Mouse (Mus musculus) heart, embryonic 16.5 days (tissue): ENCODE measurements at regions not wholly inside any gene's neighbourhood (a gene's known extent, or its start where the extent isn't known, plus 50 kb on each side); places are given as distances from the start of the nearest gene placed in this dataset.

Source experiments
- ATAC-seq: fragments of 200-750 bp; cut with Nextera tagmentation; replicated peaks from 2 replicates; pipeline ENCODE4 v1.8.0; 2017; ENCODE audit warnings: moderate number of reproducible peaks; ENCODE audit not compliant: insufficient read depth, low FRiP score; ENCODE audit errors: extremely low read depth
- H3K27ac ChIP-seq: fragments of 300-500 bp; sonication (generic); 2 replicates; pipeline ENCODE4 v1.5.1; 2014; ENCODE audit warnings: mild to moderate bottlenecking, low read length, control low read depth, moderate library complexity
- H3K27me3 ChIP-seq: fragments of 300-500 bp; sonication (generic); 2 replicates; pipeline ENCODE4 v1.6.1; 2014; ENCODE audit warnings: low read length, mixed read lengths; ENCODE audit not compliant: control insufficient read depth, insufficient read depth
- H3K36me3 ChIP-seq: fragments of 300-500 bp; sonication (generic); 2 replicates; pipeline ENCODE4 v1.6.1; 2014; ENCODE audit not compliant: control insufficient read depth, insufficient read depth
- H3K4me1 ChIP-seq: fragments of 300-500 bp; sonication (generic); 2 replicates; pipeline ENCODE4 v1.6.1; 2014; ENCODE audit warnings: low read length, mixed read lengths; ENCODE audit not compliant: control insufficient read depth, insufficient read depth
- H3K4me2 ChIP-seq: fragments of 300-500 bp; sonication (generic); 2 replicates; pipeline ENCODE4 v1.6.1; 2014; ENCODE audit warnings: low read depth, mild to moderate bottlenecking, control low read depth, low read length
- H3K4me3 ChIP-seq: fragments of 300-500 bp; sonication (generic); 2 replicates; pipeline ENCODE4 v1.5.1; 2014; ENCODE audit warnings: mild to moderate bottlenecking, control low read depth, low read length
- H3K9ac ChIP-seq: fragments of 300-500 bp; sonication (generic); 2 replicates; pipeline ENCODE4 v1.6.1; 2014; ENCODE audit warnings: low read length, control low read depth
- H3K9me3 ChIP-seq: fragments of 300-500 bp; sonication (generic); replicated peaks from 2 replicates; pipeline ENCODE4 v1.6.1; 2016; ENCODE audit warnings: low read length; ENCODE audit not compliant: control insufficient read depth
- WGBS: fragments of 180-500 bp; shearing (Covaris S2); extraction: QIAGEN DNeasy Blood & Tissue Kit; methylation state at CpG from one replicate; pipeline ENCODE4 v1.1.7; 2014; 5-methylcytosine and 5-hydroxymethylcytosine counted together

DNA sequence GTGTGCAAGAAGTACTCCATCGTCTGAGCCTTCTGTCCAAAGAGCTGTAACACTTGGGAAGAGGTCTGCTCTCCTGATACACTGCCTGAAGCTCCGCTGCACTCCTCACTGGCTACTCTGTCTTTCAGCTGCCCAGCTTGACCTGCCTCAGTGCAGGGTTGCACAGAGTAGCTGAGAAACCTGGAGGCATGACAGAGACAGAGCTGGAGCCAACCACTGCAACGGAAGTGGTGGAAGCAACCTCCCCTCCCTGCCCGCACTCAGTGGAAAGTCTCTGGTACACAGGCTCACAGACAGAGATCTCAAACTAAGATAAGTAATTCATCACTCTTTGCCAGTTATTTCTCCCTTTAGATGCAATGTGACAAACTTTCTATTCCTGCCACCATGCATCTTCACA lies 1638.4 kb downstream of the Kcnt2 start:
- H3K36me3 ChIP-seq = no peaks in the 10 kb centered on the region
- peak; percentile 60 for ATAC-seq
- no peak overlapping the region for H3K4me2 ChIP-seq
- H3K9me3 ChIP-seq = no peaks in the 10 kb centered on the region
- H3K27me3 ChIP-seq = no peaks in the 10 kb centered on the region
- H3K9ac ChIP-seq = no peak overlapping the region
- no peak overlapping the region for H3K4me3 ChIP-seq
- WGBS = 70% methylated on average over 4 of the region's 4 CpGs
- no peaks in the 10 kb centered on the region for H3K4me1 ChIP-seq
- H3K27ac ChIP-seq = no peak overlapping the region

DNA sequence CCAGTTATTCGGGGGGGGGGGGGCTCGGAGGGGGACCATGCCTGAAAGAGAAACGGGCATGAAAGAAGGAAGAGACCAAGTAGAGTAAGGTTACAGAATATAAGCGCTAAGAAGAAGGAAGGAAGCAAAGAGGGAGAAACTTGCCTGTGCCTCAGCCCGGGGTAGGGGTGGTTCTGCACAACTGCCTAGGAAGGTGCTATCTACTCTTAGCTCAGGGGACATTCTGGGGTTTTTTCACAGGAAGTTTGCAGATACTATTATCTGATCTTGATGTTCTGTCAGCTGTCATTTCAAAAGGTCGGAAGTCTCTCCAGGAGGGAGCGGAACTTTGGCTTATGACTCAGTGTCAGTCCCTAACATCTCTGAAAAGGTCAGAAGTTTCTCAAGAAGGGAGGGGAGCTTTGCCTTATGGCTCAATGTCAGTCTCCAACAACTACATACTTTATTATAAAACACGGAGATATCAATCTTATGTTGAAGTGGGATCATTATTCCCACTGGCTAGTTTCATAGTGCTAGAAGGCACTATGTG lies 1652.0 kb downstream of the Kcnt2 start:
- H3K27ac ChIP-seq = no peak overlapping the region
- no peaks in the 10 kb centered on the region for H3K27me3 ChIP-seq
- H3K4me2 ChIP-seq = no peak overlapping the region
- no peak for ATAC-seq
- H3K4me3 ChIP-seq = no peak overlapping the region
- H3K4me1 ChIP-seq = no peaks in the 10 kb centered on the region
- H3K9me3 ChIP-seq = no peaks in the 10 kb centered on the region
- no peaks in the 10 kb centered on the region for H3K36me3 ChIP-seq
- H3K9ac ChIP-seq = no peak overlapping the region
- WGBS = 68% methylated on average over 8 of the region's 8 CpGs

DNA sequence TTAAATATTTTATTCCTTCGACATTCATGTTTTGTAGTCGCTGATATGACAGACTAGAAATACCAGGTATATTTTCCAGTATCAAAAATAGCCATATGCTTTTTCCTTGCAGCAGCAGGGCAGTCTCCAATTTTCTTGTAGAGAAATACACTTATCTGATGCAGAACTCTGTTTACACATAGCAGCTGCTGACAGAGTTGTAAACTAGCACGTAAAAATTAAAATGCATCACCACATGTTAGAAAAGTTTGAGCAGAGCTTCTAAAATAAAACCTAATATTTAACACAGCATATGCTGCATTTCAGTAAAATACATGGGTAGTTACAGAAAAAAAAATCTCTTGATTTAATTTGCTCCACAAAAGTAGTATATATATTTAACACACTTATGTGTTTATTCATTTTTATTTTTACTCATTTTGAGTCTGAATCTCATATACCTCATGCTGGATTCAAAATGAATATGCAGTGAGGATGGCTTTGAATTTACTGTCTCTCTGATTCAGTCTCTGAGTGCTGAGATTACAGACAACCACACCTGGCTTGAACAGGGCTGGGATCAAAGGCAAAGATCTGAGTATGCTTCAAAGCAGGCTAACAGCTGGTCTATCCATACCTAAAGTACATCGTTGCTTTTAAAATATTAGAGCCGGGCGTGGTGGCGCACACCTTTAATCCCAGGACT lies 1665.9 kb downstream of the Kcnt2 start:
- H3K36me3 ChIP-seq = no peaks in the 10 kb centered on the region
- ATAC-seq = no peak
- no peaks in the 10 kb centered on the region for H3K27me3 ChIP-seq
- H3K27ac ChIP-seq = no peak overlapping the region
- H3K4me3 ChIP-seq = no peak overlapping the region
- peaks cover 3% of the 10 kb centered on the region; the same call in 1 of the 2 replicates for H3K9me3 ChIP-seq
- no peaks in the 10 kb centered on the region for H3K4me1 ChIP-seq
- 83% methylated on average over 7 of the region's 7 CpGs for WGBS
- H3K9ac ChIP-seq = no peak overlapping the region
- no peak overlapping the region for H3K4me2 ChIP-seq

DNA sequence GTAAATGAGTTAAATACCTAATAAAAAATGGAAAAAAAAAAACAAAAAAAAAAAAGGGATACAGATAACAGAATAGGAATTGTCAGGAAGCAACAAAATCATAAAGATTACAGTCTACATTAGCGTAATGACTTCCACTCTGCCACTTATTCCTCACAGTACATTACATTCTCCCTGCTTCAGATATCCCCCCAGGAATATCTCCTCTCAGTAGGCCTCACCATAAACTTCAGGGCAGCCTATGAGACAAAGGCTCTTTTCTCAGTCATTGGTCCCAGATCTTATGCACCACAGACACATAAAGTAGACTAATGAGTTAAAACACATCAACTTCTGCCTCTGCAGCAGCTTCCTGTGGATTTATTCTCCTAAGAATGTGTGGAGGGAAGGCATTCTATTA lies 1680.2 kb downstream of the Kcnt2 start:
- ATAC-seq = no peak
- no peaks in the 10 kb centered on the region for H3K27me3 ChIP-seq
- H3K4me1 ChIP-seq = no peaks in the 10 kb centered on the region
- H3K4me2 ChIP-seq = no peak overlapping the region
- H3K36me3 ChIP-seq = no peaks in the 10 kb centered on the region
- no peaks in the 10 kb centered on the region for H3K9me3 ChIP-seq
- WGBS = 76% methylated on average over 1 of the region's 1 CpGs
- H3K9ac ChIP-seq = no peak overlapping the region
- H3K27ac ChIP-seq = no peak overlapping the region
- H3K4me3 ChIP-seq = no peak overlapping the region

DNA sequence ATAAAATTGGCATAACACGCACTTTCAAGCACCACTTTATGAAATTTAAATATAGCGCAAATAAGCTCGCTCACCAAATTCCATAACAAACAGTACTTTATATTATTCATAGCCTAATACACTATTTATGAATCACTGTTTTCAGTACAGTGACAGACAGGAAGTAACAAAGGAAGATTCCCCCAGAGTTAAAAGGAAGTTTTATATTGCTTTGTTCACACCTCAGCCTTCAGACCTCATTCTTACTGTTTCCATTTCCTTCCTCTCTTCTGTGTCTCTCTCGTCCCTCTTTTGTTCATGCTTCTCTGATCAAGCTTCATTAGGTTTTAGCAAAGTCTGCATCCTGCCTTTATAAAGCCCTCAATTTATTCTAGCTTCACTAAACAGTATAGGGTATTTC lies 1680.8 kb downstream of the Kcnt2 start:
- no peak overlapping the region for H3K27ac ChIP-seq
- ATAC-seq = no peak
- H3K36me3 ChIP-seq = no peaks in the 10 kb centered on the region
- 73% methylated on average over 4 of the region's 4 CpGs for WGBS
- no peak overlapping the region for H3K4me2 ChIP-seq
- no peaks in the 10 kb centered on the region for H3K9me3 ChIP-seq
- H3K4me1 ChIP-seq = no peaks in the 10 kb centered on the region
- no peaks in the 10 kb centered on the region for H3K27me3 ChIP-seq
- H3K9ac ChIP-seq = no peak overlapping the region
- no peak overlapping the region for H3K4me3 ChIP-seq

DNA sequence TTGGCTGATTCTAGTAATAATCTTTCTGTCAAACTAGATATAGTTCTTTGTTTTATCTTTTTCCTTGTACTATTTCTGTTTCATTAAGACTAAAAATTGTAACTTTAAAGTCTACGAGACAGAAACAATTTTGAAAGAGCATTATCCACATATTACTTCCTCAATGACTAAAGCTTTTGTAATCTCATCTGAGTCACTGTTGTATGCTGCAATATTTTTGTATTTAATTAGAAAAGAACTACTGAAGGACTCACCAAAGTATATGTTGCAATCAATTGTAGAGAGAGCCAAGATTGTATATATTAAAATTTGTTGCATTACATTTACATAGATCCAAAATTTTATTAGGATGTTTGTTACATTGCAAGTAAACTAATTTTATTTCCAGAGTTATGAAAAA lies 1692.4 kb upstream of the B3galt2 start:
- H3K9me3 ChIP-seq = no peaks in the 10 kb centered on the region
- H3K4me1 ChIP-seq = no peaks in the 10 kb centered on the region
- 61% methylated on average over 1 of the region's 1 CpGs for WGBS
- H3K36me3 ChIP-seq = no peaks in the 10 kb centered on the region
- H3K27me3 ChIP-seq = no peaks in the 10 kb centered on the region
- H3K27ac ChIP-seq = no peak overlapping the region
- H3K4me3 ChIP-seq = no peak overlapping the region
- no peak overlapping the region for H3K4me2 ChIP-seq
- ATAC-seq = no peak
- H3K9ac ChIP-seq = no peak overlapping the region

DNA sequence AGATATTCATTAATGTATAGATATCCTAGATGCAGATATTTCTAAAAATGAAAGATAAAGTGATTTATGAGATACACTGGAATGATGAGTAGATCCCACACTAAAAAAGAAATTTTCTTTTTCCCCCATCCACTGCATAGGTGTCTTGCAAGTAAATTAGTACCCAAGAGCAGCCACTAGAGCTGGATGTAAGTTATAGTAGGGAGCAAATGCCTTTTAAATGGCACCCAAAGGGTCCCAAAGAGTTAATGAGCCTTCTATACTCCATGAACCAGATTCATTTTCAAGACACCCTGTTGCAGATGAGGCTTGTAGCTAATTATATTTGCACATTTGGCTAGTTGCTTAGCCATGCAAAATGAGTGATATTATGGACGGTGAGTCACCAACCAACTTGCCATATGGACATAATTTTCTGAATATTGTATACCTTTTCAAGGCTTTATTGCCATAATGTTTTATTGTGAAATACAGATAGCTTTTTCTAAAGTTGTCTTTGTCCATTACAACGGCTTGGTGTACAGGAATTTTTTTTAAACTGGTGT lies 1686.1 kb upstream of the B3galt2 start:
- no peak for ATAC-seq
- Histone ChIP-seq H3K36me3 (no peaks in the 10 kb centered on the region), H3K27me3 (no peaks in the 10 kb centered on the region), H3K9me3 (no peaks in the 10 kb centered on the region), H3K9ac (no peak overlapping the region), H3K4me3 (no peak overlapping the region), H3K27ac (no peak overlapping the region), H3K4me1 (no peaks in the 10 kb centered on the region), H3K4me2 (no peak overlapping the region)
- WGBS = 72% methylated on average over 2 of the region's 2 CpGs

DNA sequence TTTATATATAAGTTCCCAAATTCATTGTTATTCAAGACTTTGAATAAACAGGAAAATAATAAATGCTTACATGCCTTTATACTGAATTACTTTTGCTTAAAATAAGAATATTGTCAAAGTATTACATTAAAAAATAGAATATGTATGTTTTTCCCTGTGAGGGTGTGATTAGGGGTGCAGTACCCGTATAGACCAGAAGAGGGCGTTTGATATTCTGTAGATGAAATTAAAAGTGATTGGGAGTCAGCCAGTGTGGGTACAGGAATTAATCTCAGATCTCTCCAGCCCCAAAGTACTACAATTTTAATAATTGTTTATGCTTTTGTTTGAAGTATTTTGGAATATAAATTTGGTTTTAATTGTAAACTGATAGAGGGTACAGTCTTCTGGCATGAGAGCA lies 1678.7 kb upstream of the B3galt2 start:
- no peak for ATAC-seq
- Histone ChIP-seq H3K27ac (no peak overlapping the region), H3K4me1 (no peaks in the 10 kb centered on the region), H3K9me3 (no peaks in the 10 kb centered on the region), H3K9ac (no peak overlapping the region), H3K27me3 (no peaks in the 10 kb centered on the region), H3K4me3 (no peak overlapping the region), H3K36me3 (no peaks in the 10 kb centered on the region), H3K4me2 (no peak overlapping the region)
- WGBS = 5% methylated on average over 2 of the region's 2 CpGs

DNA sequence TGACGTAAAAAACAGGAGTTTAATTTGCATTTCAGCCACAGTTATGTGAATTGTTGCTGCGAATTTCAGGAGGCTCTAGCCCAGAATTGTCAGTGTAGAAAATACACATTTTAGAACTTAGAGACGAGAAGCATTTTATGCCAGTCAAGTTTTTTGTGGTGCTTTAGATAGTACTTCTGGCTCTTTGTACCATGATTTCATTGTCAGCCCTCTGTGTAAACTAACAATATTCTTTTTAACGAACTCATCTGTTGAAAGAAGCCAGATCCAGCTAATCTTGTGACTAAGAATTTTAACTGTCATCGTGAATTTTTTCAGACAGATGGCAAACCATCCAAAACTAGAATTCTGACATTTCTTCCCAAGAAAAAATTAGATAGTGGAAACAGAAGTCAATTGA lies 1672.3 kb upstream of the B3galt2 start:
- 65% methylated on average over 5 of the region's 5 CpGs for whole genome bisulfite sequencing
- no peak overlapping the region for H3K4me3 ChIP-seq
- ATAC-seq = no peak
- H3K27ac ChIP-seq = no peak overlapping the region
- H3K27me3 ChIP-seq = no peaks in the 10 kb centered on the region
- no peaks in the 10 kb centered on the region for H3K36me3 ChIP-seq
- H3K4me1 ChIP-seq = no peaks in the 10 kb centered on the region
- no peaks in the 10 kb centered on the region for H3K9me3 ChIP-seq
- no peak overlapping the region for H3K9ac ChIP-seq
- H3K4me2 ChIP-seq = no peak overlapping the region
